ENCODE assay signal across 8 mouse cellular contexts in the genomic region with DNA sequence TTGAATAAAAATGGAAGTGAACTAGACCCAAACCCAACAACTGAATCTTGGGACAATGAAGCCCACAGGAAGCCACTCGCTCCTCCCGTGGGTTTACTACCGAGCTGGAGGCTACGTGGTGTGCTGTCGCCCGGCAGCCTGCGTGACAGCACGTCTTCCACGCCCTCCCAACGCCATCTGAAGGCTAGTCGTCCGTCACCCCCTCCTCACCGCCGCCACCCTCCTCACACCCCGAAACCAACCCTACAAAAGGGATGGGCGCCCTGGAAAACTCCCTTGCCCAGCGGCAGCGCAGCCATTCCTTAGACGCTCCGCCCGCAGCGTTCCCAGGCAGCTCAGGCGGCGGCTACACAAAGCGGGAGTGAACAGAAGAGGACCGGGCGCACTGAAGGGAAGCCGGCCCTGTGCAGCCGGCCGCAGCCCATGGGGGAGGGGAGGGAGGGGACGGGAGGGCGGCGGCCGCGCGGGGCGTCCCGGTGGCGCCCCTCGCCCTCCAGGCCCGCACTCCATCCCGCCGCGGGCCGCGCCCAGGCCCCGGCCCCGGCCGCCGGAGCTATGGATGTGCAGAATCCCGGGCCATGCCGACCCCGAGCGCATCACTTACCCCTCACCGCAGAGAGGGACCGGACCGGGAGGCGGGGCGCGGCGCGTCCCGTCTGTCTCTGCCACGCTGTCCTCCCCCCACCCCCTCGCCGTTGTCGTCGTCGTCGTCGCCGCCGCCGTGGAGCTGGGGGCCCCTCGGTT. TPM values are rescaled to one million over a fixed set of nuclear protein-coding genes. Genes with fewer than 3 reads are reported as not detected.
DNase-seq lines count a peak whose midpoint lies in the region; ATAC-seq and TF ChIP-seq lines count a peak whose summit lies in the region.

No protein-coding gene starts in this region.

- peak overlapping the region; percentile 98 for H3K27ac ChIP-seq in embryonic facial prominence, embryonic 15.5 days (replicated peaks)
- H3K27ac ChIP-seq in heart, embryonic 10.5 days = peak overlapping the region; percentile 98
- H3K27ac ChIP-seq in kidney, embryonic 16.5 days (ENCODE audit: low read length) = peak overlapping the region; percentile 93
- peak overlapping the region; percentile 97 for H3K27ac ChIP-seq in liver, embryonic 14.5 days
- peak overlapping the region; percentile 97 for H3K27ac ChIP-seq in stomach, embryonic 14.5 days (ENCODE audit: low read length)

- no peak for TF ChIP-seq EP300 in liver, embryonic 14.5 days (IDR thresholded peaks at IDR 0.05; ENCODE audit: low read depth)

- peak overlapping the region; percentile 90 for H3K4me3 ChIP-seq in embryonic facial prominence, embryonic 15.5 days (replicated peaks)
- peak overlapping the region; percentile 95 for H3K4me3 ChIP-seq in heart, embryonic 10.5 days
- peak overlapping the region; percentile 90 for H3K4me3 ChIP-seq in kidney, embryonic 16.5 days (ENCODE audit: low read length)
- peak overlapping the region; percentile 80 to 91 for H3K4me3 ChIP-seq in liver, embryonic 14.5 days (ENCODE audit: insufficient read depth in 1 of 2, low read depth in 2 of 2, low read length in 2 of 2)
- peak overlapping the region; percentile 90 for H3K4me3 ChIP-seq in stomach, embryonic 14.5 days (ENCODE audit: low read depth, low read length)

- peaks cover 16% of the 10 kb centered on the region for H3K4me1 ChIP-seq in embryonic facial prominence, embryonic 15.5 days
- H3K4me1 ChIP-seq in heart, embryonic 10.5 days = peaks cover 11% of the 10 kb centered on the region; the same call in 1 of the 2 replicates
- peaks cover 11% of the 10 kb centered on the region for H3K4me1 ChIP-seq in kidney, embryonic 16.5 days (ENCODE audit: insufficient read depth, low read length)
- peaks cover 14 to 16% of the 10 kb centered on the region in 2 experiments for H3K4me1 ChIP-seq in liver, embryonic 14.5 days (replicated peaks; ENCODE audit: control insufficient read depth in 2 of 2, insufficient read depth in 2 of 2, low read length in 1 of 2)
- 0 out of 2 replicates have a peak, but pooled peaks cover 3% of the 10 kb centered on the region for H3K4me1 ChIP-seq in stomach, embryonic 14.5 days (ENCODE audit: control insufficient read depth, insufficient read depth, low read length)

- H3K36me3 ChIP-seq in embryonic facial prominence, embryonic 15.5 days = no peaks in the 10 kb centered on the region
- no peaks in the 10 kb centered on the region for H3K36me3 ChIP-seq in heart, embryonic 10.5 days
- no peaks in the 10 kb centered on the region for H3K36me3 ChIP-seq in kidney, embryonic 16.5 days (ENCODE audit: insufficient read depth, low read length)
- no peaks in the 10 kb centered on the region for H3K36me3 ChIP-seq in liver, embryonic 14.5 days (replicated peaks; ENCODE audit: control insufficient read depth, insufficient read depth, low read depth)
- H3K36me3 ChIP-seq in stomach, embryonic 14.5 days (ENCODE audit: control insufficient read depth, insufficient read depth, low read length) = no peaks in the 10 kb centered on the region

- H3K4me2 ChIP-seq in embryonic facial prominence, embryonic 15.5 days (replicated peaks) = peak overlapping the region; percentile 54
- H3K4me2 ChIP-seq in kidney, embryonic 16.5 days (replicated peaks; ENCODE audit: low read depth, low read length) = peak overlapping the region; percentile 58
- H3K4me2 ChIP-seq in liver, embryonic 14.5 days (ENCODE audit: low read depth) = peak overlapping the region; percentile 84
- H3K4me2 ChIP-seq in stomach, embryonic 14.5 days (replicated peaks; ENCODE audit: low read depth, low read length) = peak overlapping the region; percentile 59

- peak overlapping the region; percentile 78 for H3K9ac ChIP-seq in embryonic facial prominence, embryonic 15.5 days
- H3K9ac ChIP-seq in kidney, embryonic 16.5 days (replicated peaks; ENCODE audit: low read length) = peak overlapping the region; percentile 92
- peak overlapping the region; percentile 90 for H3K9ac ChIP-seq in liver, embryonic 14.5 days (replicated peaks)
- peak overlapping the region; percentile 82 for H3K9ac ChIP-seq in stomach, embryonic 14.5 days (replicated peaks; ENCODE audit: low read depth, low read length)

- TF ChIP-seq CTCF in liver, embryonic 14.5 days (IDR thresholded peaks at IDR 0.05; ENCODE audit: low read depth) = no peak

- DNase-seq in B cell, adult 2 months = peak; percentile 51 to 54
- peak; percentile 39 to 52 for DNase-seq in adrenal gland, postnatal 4 days (ENCODE audit: low spot score in 2 of 2)
- peak; percentile 84 for DNase-seq in heart, embryonic 10.5 days (ENCODE audit: low spot score)
- peak in 1 of 3 experiments; percentile 36 for DNase-seq in liver, embryonic 14.5 days (ENCODE audit: low read depth in 3 of 3, low spot score in 3 of 3)
- peak; percentile 82 for DNase-seq in neural tube, embryonic 10.5 days (ENCODE audit: extremely low spot score, low spot score)

- no peaks in the 10 kb centered on the region for H3K27me3 ChIP-seq in embryonic facial prominence, embryonic 15.5 days
- H3K27me3 ChIP-seq in heart, embryonic 10.5 days (ENCODE audit: insufficient read depth, poor library complexity, severe bottlenecking) = no peaks in the 10 kb centered on the region
- no peaks in the 10 kb centered on the region for H3K27me3 ChIP-seq in kidney, embryonic 16.5 days (ENCODE audit: insufficient read depth, low read length)
- no peaks in the 10 kb centered on the region for H3K27me3 ChIP-seq in liver, embryonic 14.5 days (ENCODE audit: control insufficient read depth, insufficient read depth, low read length)
- H3K27me3 ChIP-seq in stomach, embryonic 14.5 days (ENCODE audit: control insufficient read depth, insufficient read depth, low read length) = no peaks in the 10 kb centered on the region

- under 1% methylated on average over 72 of the region's 75 CpGs for WGBS in embryonic facial prominence, embryonic 15.5 days
- under 1% methylated on average over 75 of the region's 75 CpGs for WGBS in heart, embryonic 10.5 days
- under 1% methylated on average over 42 of the region's 75 CpGs for WGBS in kidney, embryonic 16.5 days
- WGBS in liver, embryonic 14.5 days (ENCODE audit: insufficient replicate concordance) = under 1% methylated on average over 71 of the region's 75 CpGs
- WGBS in stomach, embryonic 14.5 days = under 1% methylated on average over 63 of the region's 75 CpGs

- peak; percentile 35 for ATAC-seq in embryonic facial prominence, embryonic 15.5 days (ENCODE audit: insufficient number of reproducible peaks, low FRiP score, low TSS enrichment, low read depth)
- ATAC-seq in kidney, embryonic 16.5 days (ENCODE audit: low FRiP score, low TSS enrichment) = peak; percentile 57
- peak; percentile 56 for ATAC-seq in liver, embryonic 14.5 days (ENCODE audit: insufficient read depth)
- peak; percentile 42 for ATAC-seq in stomach, embryonic 14.5 days (ENCODE audit: insufficient number of reproducible peaks, insufficient read depth, low FRiP score, low read depth)

- no peaks in the 10 kb centered on the region for H3K9me3 ChIP-seq in embryonic facial prominence, embryonic 15.5 days (replicated peaks)
- H3K9me3 ChIP-seq in heart, embryonic 10.5 days = no peaks in the 10 kb centered on the region
- no peaks in the 10 kb centered on the region for H3K9me3 ChIP-seq in kidney, embryonic 16.5 days (ENCODE audit: low read length)
- no peaks in the 10 kb centered on the region for H3K9me3 ChIP-seq in liver, embryonic 14.5 days (ENCODE audit: control insufficient read depth, low read length)
- H3K9me3 ChIP-seq in stomach, embryonic 14.5 days (ENCODE audit: control insufficient read depth, low read depth, low read length) = no peaks in the 10 kb centered on the region

RNA-seq across cellular contexts. Expression of a gene that starts 0.4 kb away (rescaled TPM):
- 10 to 100 TPM; 42.7 to 43.6 TPM for total RNA-seq in adrenal gland, postnatal 4 days (2021)
- polyA plus RNA-seq in embryonic facial prominence, embryonic 15.5 days (2015; fragmentation: Nextera tagmentation; extraction: Ambion mirVana) = 28.9 and 32.9 TPM in 2 replicates
- polyA plus RNA-seq in heart, embryonic 10.5 days (2016; fragmentation: Nextera tagmentation; extraction: Ambion mirVana) = 24.6 and 25.1 TPM in 2 replicates
- polyA plus RNA-seq in kidney, embryonic 16.5 days (2015; fragmentation: Nextera tagmentation; extraction: Ambion mirVana) = 14.6 and 17.5 TPM in 2 replicates
- 4.0 and 5.2 TPM in 2 replicates for polyA plus RNA-seq in liver, embryonic 14.5 days (2012; rRNA removed)
- 5.5 and 8.9 TPM in 2 replicates for polyA plus RNA-seq in liver, embryonic 14.5 days (2014; fragmentation: Nextera tagmentation; extraction: Ambion mirVana)
- polyA plus RNA-seq in stomach, embryonic 14.5 days (2014; fragmentation: Nextera tagmentation; extraction: Ambion mirVana) = 34.8 and 37.6 TPM in 2 replicates

RNA-seq across cellular contexts. Expression of a gene that starts 1.0 kb away (rescaled TPM):
- total RNA-seq in adrenal gland, postnatal 4 days (2021) = 10 to 100 TPM in 1 of 2 experiments, 1 to 10 TPM in 1; 8.9 to 12.9 TPM
- 21.3 and 21.4 TPM in 2 replicates for polyA plus RNA-seq in embryonic facial prominence, embryonic 15.5 days (2015; fragmentation: Nextera tagmentation; extraction: Ambion mirVana)
- polyA plus RNA-seq in heart, embryonic 10.5 days (2016; fragmentation: Nextera tagmentation; extraction: Ambion mirVana) = 10.0 and 10.4 TPM in 2 replicates
- 20.1 and 20.9 TPM in 2 replicates for polyA plus RNA-seq in kidney, embryonic 16.5 days (2015; fragmentation: Nextera tagmentation; extraction: Ambion mirVana)
- polyA plus RNA-seq in liver, embryonic 14.5 days (2012; rRNA removed) = 1.2 and 2.7 TPM in 2 replicates
- polyA plus RNA-seq in liver, embryonic 14.5 days (2014; fragmentation: Nextera tagmentation; extraction: Ambion mirVana) = 4.4 and 5.1 TPM in 2 replicates
- polyA plus RNA-seq in stomach, embryonic 14.5 days (2014; fragmentation: Nextera tagmentation; extraction: Ambion mirVana) = 15.6 and 17.6 TPM in 2 replicates
